Mouse (Mus musculus): Measurements from ENCODE around the gene Tsr1. TPM values are rescaled to one million over a fixed set of nuclear protein-coding genes. Genes with fewer than 3 reads are reported as not detected.

The Tsr1 gene
- total RNA-seq, 2 experiments from 2014 or later = 50.0 to 67.8 TPM

DNA sequence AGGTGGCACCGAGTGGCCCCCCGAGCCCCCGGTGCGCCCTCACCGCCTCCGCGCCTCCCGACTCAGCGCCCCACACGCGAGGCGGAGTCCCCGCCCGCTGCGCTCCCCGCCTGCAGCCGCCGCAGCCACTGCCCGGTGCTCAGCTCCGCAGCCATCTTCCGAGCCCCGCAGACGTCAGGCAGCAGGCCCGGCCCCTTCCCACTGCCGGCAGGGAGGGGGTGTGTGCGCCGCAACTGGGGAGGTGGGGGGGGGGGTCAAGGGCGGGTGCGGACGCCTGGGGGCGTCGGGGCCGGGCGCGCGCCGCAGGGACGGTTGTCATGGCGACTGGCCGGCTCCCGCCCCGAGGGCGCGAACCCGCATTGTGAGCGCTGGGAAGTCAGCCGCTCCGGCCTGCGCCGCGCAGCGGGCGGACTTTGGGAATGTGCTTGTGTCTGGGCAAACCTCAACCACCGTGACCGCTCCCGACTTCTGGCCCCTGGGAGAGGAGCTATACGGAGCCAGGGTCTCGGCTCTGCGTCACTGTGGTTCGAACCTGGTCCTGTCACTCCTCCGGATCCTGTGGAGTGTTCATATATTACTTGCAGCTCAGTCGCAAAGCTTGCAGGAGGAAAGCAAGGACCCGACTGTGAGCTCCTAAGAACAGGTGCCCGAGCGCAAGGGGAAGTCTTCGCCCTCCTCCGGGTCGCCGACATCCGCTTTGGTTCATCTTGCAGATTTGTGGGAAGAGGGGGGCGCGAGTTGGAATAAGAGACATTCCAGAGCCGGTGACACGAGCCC lies 782 bp upstream of the Tsr1 start, which contains the start of gene Sgsm2:
Sgsm2 (minus strand) TSS at position 160 of the 777 bp plus-strand sequence.
- ATAC-seq (replicated peaks; ENCODE audit: poor library complexity) = peak; percentile 51

GRCm38 (mm10) chr11:74898517-74898827 lies 601 bp downstream of the Tsr1 start:
- no peak for ATAC-seq (replicated peaks; ENCODE audit: poor library complexity)

- no peak for ATAC-seq (replicated peaks; ENCODE audit: poor library complexity)
These were observed 3.7 kb downstream of the Tsr1 start for GRCm38 (mm10) chr11:74901555-74901954.

GRCm38 (mm10) chr11:74902416-74902815 lies 4.5 kb downstream of the Tsr1 start:
- no peak for ATAC-seq (replicated peaks; ENCODE audit: poor library complexity)

- no peak for ATAC-seq (replicated peaks; ENCODE audit: poor library complexity)
These were observed 10.0 kb downstream of the Tsr1 start for GRCm38 (mm10) chr11:74907850-74908249.

DNA sequence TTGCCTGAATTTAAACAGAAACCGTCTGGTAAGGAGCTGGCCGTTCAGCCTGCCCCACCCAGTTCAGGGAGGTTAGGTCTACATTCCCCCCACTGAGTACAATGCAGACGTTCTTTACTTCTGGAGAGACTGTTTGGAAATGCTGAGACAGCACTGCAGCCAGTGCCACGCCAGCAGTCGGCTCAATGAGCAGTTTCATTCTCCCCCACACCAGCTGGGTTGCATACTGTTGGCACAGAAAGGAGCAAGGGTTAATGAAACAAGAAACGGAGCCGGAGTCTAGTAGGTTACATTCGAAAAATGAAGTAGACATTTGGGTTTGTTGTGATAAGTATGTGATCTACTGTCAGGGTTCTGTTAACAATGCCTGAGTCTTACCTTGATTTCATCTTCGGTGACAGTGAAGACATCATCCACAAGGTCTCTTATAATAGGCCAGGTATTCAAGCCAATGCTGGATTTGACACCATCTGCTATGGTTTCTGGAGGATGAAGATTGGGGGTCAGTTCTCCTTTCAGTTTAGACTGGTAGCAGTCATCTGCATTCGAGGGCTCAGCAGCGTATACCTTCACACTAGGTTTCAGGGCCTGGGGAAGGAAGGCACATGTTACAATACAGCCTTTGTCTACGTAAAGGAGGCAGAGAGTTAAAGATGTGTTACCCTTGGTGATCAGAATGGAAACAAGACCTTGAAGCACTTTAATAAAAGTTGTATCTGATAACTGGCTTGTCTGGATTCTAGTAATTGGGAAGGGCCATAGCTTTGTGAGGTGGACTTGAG lies 10.9 kb downstream of the Tsr1 start:
- no peak for ATAC-seq (replicated peaks; ENCODE audit: poor library complexity)

DNA sequence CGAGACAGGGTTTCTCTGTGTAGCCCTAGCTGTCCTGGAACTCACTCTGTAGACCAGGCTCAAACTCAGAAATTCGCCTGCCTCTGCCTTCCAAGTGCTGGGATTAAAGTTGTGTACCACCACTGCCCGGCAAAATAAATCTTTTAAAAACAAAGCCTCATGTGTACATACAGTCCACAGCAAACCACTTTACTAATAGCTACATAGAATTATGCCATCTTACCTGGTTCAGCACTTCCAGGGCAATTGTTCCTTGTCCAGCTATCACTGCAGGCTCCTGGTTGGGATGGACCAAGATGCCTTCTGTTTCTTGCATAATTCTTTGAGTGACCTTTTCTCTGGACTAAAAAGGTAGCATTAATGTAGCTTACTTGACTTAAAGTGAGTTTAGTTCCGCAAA lies 12.1 kb downstream of the Tsr1 start:
- no peak for ATAC-seq (replicated peaks; ENCODE audit: poor library complexity)

DNA sequence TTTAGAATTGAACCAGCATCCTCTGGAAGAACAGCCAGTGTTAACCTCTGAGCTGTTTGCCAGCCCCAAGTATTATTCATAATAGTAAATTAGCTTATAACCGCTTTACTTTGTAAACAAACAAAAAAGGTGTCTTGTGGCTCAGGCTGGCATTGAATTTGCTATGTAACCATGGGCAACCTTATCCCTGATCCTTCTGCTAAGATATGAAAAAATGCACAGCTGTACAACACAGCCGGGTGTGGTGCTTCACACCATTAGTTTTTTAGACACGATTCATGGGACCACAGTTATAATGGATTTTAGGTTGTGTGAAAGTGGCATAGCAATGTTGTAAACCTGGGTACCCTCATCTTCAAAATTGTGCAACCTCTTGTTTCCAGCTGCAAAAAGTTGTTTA lies 14.6 kb downstream of the Tsr1 start:
- ATAC-seq (replicated peaks; ENCODE audit: poor library complexity) = no peak

GRCm38 (mm10) chr11:74919249-74919648 lies 21.4 kb downstream of the Tsr1 start:
- ATAC-seq (replicated peaks; ENCODE audit: poor library complexity) = no peak

- no peak for ATAC-seq (replicated peaks; ENCODE audit: poor library complexity)
These were observed 26.3 kb downstream of the Tsr1 start for GRCm38 (mm10) chr11:74924149-74924548.

DNA sequence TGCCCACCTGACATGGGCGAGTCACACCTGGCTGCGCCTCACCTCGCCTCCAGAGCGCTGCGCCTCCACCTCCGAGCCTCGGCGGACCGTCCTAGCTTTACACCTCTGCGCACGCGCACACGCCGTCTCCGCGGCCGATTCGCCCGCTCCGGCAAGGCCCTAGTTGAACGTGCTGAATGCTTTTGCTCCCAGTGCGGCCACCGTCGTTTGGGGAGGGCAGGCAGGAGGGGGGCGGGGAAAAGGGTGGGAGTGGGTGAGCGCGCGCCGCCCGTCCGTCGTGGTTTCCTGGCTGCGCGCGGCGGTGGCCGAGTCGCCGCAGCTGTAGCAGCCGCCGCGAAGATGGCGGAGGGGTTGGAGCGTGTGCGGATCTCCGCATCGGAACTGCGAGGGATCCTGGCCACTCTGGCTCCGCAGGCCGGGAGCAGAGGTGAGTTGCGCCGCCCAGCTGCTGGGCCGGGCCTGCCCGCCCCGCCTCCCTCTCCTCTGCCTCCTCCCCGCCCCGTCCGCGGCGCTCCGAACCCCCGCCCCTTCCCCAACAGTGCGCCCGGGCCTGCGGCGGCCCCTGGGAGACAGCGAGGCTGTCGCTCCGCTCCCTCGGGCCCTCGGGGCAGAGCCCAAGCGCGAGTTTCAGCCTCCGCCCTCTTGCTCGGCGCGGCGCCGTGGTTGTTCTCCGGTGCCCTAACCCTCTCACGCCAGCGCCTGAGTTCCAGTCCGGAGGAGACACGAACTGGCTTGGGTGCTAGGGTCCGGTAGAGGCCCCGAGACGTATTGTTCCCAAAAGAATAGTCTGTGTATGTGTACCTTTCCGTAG lies 27.9 kb downstream of the Tsr1 start, which contains the start of the genes Smg6 and Srr:
Smg6 (plus strand) TSS at position 247 of the 811 bp plus-strand sequence.
Srr (minus strand) TSS at position 372 of the 811 bp plus-strand sequence.
- peak; percentile 83 for ATAC-seq (replicated peaks; ENCODE audit: poor library complexity)

DNA sequence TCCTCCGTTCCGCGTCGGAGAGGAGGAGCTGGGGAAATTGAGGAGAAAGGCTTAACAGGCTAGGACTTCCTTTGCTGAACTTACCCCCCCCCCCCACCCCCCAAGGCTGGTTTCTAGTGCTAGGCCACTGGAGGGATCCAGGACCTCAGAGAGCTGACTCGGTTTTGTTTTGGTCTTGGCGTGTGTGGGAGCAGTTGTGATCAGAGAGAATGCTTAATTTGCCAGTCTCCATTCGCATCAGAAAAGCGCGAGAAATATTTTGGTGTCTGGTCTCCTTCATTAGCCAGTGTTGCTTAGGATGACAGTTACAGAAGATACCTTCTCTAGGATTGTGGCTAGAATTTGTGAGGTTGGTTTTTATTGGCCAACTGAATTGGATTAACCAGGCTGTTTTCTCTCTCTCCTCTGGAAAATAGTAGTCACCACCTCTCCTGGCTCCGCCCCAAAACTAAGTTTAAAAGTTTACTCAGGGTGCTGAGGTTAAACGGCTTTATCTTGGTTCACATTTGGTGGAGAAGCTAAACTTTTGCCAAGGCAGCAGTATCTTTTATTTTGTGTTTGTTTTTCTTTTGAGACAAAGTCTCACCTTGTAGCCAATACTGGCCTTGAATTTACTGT lies 28.6 kb downstream of the Tsr1 start:
- peak; percentile 64 for ATAC-seq (replicated peaks; ENCODE audit: poor library complexity)

DNA sequence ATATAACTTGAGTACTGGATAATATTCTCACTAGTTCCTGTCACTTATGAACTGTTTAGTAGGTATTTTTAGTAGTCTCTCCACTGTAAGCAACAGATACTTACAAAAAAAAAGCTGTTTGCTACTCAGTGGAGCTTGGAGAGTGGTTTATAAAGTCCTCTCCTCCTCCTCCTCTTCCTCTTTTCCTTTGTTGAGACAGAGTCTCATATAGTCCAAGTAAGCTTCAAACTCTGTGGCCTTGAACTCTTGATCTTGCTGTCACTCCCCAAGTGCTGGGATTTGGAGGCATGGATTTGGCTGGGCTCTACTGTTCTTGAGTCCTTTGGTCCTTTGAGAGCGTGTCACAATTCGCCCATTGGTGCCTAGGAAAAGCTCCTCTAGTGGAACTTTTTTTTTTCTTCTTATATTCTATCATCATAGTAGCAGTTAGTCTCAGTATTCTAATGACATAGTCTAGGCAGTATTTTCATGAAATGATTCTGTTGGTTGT lies 29.4 kb downstream of the Tsr1 start:
- no peak for ATAC-seq (replicated peaks; ENCODE audit: poor library complexity)

DNA sequence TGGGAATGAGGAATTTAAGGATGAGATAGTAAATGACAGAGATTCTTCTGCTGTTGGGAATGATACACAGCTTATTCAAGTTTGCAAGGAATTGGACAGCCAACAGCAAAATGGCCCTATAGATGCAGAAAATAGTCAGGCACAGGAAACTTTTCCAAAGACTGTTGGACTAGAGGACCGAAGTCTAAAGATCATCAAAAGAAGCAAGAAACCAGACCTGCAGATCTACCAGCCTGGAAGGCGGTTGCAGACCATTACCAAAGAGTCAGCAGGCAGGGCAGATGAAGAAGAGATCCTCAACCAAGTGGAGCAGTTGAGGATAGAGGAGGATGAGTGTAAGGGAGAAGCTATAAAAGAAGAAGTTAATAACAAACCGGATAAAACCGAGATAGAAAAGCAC lies 31.2 kb downstream of the Tsr1 start:
- no peak for ATAC-seq (replicated peaks; ENCODE audit: poor library complexity)

GRCm38 (mm10) chr11:74930391-74930790 lies 32.5 kb downstream of the Tsr1 start:
- ATAC-seq (replicated peaks; ENCODE audit: poor library complexity) = no peak

DNA sequence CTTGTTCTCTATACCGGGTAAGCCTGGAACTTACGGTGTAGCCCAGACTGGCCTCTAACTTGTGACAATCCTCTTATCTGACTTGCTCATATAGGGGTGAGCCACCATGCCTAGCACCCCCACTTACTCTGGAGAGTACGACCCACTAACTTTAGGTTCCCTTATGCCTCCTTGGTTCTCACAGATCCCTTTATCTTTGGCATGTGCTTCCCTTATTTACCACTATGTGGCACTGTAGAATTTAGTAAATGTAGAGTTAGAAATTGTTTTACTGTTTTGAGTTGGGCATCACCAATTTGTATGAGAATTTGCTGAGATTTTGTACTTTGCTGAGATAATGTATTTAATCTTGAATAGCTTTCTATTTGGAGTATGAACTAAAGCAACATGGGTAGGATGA lies 48.5 kb downstream of the Tsr1 start:
- peak; percentile 84 for ATAC-seq (replicated peaks; ENCODE audit: poor library complexity)

GRCm38 (mm10) chr11:74954901-74955300 lies 57.0 kb downstream of the Tsr1 start:
- no peak for ATAC-seq (replicated peaks; ENCODE audit: poor library complexity)

DNA sequence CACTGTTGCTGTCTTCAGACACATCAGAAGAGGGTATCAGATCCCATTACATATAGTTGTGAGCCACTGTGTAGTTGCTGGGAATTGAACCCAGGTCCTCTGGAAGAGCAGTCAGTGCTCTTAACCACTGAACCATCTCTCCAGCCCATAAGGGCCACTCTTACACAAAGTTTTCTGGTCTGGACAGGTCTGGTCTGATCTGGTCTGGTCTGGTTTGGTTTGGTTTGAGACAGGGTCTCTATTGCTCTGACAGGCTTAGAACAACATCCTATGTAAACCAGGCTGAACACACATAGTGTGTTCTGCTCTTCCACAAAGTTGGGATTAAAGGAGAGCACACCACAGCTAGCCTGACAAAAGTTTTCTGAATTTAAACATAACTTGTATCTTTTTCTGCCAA lies 58.1 kb downstream of the Tsr1 start:
- ATAC-seq (replicated peaks; ENCODE audit: poor library complexity) = no peak

DNA sequence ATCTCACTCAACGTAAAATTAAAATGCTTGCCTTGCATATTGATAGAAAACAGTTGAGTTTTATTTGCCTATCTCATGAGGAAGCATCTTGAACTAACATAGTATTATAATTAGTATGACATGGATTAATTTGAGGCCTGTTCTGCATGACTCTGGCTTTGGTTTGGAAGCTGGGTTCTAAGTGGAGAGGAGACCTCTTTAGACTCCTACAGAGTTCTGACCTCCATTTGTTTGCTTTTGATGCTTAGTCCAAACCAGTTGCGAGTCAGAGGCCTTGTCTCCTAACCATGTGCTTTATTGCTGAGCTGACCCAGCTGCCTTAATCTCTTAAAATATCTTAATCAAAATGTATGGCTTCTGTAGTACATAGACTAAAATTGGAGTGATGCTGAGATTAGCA lies 59.7 kb downstream of the Tsr1 start:
- no peak for ATAC-seq (replicated peaks; ENCODE audit: poor library complexity)
